Mouse (Mus musculus) R1 (cell line): ENCODE data around the gene Slc46a1.
A peak's percentile ranks its signal among the peaks of the same experiment; 100 is the strongest.

Source experiments
- DNase-seq: peaks from one replicate; pipeline ENCODE4 v3.0.0-alpha.2; 2018; ENCODE audit warnings: low read depth, low spot score

The Slc46a1 gene

GRCm38 (mm10) chr11:78500623-78501202, 35.2 kb downstream of the Slc46a1 start:
- no peak for DNase-seq

GRCm38 (mm10) chr11:78501529-78501928, 36.0 kb downstream of the Slc46a1 start:
- DNase-seq, result peak; percentile 28

GRCm38 (mm10) chr11:78502909-78503650, 37.6 kb downstream of the Slc46a1 start, which contains the start of gene Sebox:
Gene Sebox (plus strand): TSS chr11:78503447.
- DNase-seq, result no peak

- no peak for DNase-seq
These were observed 39.9 kb downstream of the Slc46a1 start for GRCm38 (mm10) chr11:78505430-78505829.

- DNase-seq, result peak; percentile 51
These were observed 43.7 kb downstream of the Slc46a1 start for GRCm38 (mm10) chr11:78509148-78509547.

- DNase-seq, result peak; percentile 95
These were observed 46.8 kb downstream of the Slc46a1 start, which contains the start of the genes Tmem199 and Poldip2 for GRCm38 (mm10) chr11:78512025-78512957. Gene Tmem199 (minus strand): TSS chr11:78512172. Gene Poldip2 (plus strand): TSS chr11:78512193.

- peak; percentile 59 for DNase-seq
These were observed 47.8 kb downstream of the Slc46a1 start for GRCm38 (mm10) chr11:78513106-78513790.

- DNase-seq, result peak; percentile 70
These were observed 50.2 kb downstream of the Slc46a1 start for GRCm38 (mm10) chr11:78515549-78516325.

- peak; percentile 51 for DNase-seq
These were observed 53.4 kb downstream of the Slc46a1 start for GRCm38 (mm10) chr11:78518931-78519330.
